Mouse (Mus musculus) spleen, adult 2 months (tissue): ENCODE measurements around the gene Il10.

ENCODE experiments used
- CTCF ChIP-seq: fragments of 200-500 bp; IDR thresholded peaks from 2 replicates; pipeline ENCODE4 v1.5.1; 2011; ENCODE audit warnings: mild to moderate bottlenecking, inconsistent platforms; ENCODE audit not compliant: insufficient read depth, insufficient read length, insufficient replicate concordance; ENCODE audit errors: extremely low read depth
- POLR2A ChIP-seq: fragments of 200-500 bp; IDR thresholded peaks from 2 replicates; pipeline ENCODE4 v1.6.1; 2011; ENCODE audit warnings: low read depth, low read length, inconsistent platforms

- TF ChIP-seq CTCF = no peak
- no peak for TF ChIP-seq POLR2A
Measured at GRCm38 (mm10) chr1:131025843-131026190, 6.2 kb downstream of the Il10 start.
